Mouse (Mus musculus) cortical plate, adult 2 months (tissue): Measurements from ENCODE around the gene Rae1.
A peak's percentile ranks its signal among the peaks of the same experiment; 100 is the strongest.

Source experiments
- CTCF ChIP-seq: fragments of 200-500 bp; IDR thresholded peaks from 2 replicates; pipeline ENCODE4 v1.5.1; 2011; ENCODE audit warnings: mild to moderate bottlenecking, control low read depth, low read length; ENCODE audit not compliant: insufficient read depth; ENCODE audit errors: extremely low read depth
- POLR2A ChIP-seq: fragments of 200-500 bp; IDR thresholded peaks from 2 replicates; pipeline ENCODE4 v1.6.1; 2011; ENCODE audit warnings: mild to moderate bottlenecking, low read length, control low read depth; ENCODE audit not compliant: insufficient read depth; ENCODE audit errors: extremely low read depth

DNA sequence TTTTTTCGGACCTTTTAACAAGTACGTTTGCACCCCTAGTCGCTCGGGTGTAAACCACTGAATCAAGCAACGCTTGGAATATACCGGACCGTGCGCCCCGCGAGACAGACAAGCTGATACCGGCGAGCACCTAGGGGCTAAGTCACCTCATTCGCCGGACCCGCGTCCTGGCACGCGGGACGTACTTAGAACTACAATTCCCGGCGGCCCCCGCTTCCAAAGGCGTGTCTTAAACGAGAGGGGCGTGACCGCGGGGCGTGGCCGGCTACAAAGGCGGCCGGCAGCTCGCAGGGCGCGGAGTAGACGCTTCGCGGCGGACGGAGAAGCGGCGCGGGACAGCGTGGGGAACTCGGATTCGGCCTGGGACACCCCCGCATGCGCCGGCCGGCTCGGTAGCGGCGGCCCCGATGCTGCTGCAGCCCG, 21.7 kb downstream of the Rae1 start:
- TF ChIP-seq POLR2A (peak; percentile 71), CTCF (no peak)
